Mouse (Mus musculus) cortical plate, adult 2 months (tissue): ENCODE data around the gene Miga1.

Experiments used
- CTCF ChIP-seq: fragments of 200-500 bp; IDR thresholded peaks from 2 replicates; pipeline ENCODE4 v1.5.1; 2011; ENCODE audit warnings: mild to moderate bottlenecking, control low read depth, low read length; ENCODE audit not compliant: insufficient read depth; ENCODE audit errors: extremely low read depth
- POLR2A ChIP-seq: fragments of 200-500 bp; IDR thresholded peaks from 2 replicates; pipeline ENCODE4 v1.6.1; 2011; ENCODE audit warnings: mild to moderate bottlenecking, low read length, control low read depth; ENCODE audit not compliant: insufficient read depth; ENCODE audit errors: extremely low read depth

GRCm38 (mm10) chr3:152261436-152261835 lies 78.8 kb downstream of the Miga1 start:
- TF ChIP-seq POLR2A (no peak), CTCF (no peak)
